Mouse (Mus musculus) liver, postnatal 0 days (tissue): ENCODE results near the gene Cmtm1.

Experiments
- CTCF ChIP-seq: sonication (generic); IDR thresholded peaks from 2 replicates; pipeline ENCODE4 v1.5.1; 2016; ENCODE audit warnings: antibody characterized with exemption, low read depth
- EP300 ChIP-seq: IDR thresholded peaks from 2 replicates; pipeline ENCODE4 v1.6.1; 2016; ENCODE audit warnings: antibody characterized with exemption, low read depth, mild to moderate bottlenecking

- TF ChIP-seq CTCF (peak; percentile 71), EP300 (no peak)
Observed at GRCm38 (mm10) chr8:104340233-104341105, 30.5 kb upstream of the Cmtm1 start.
